Mouse (Mus musculus): ENCODE results near the gene Gabra5. TPM values are rescaled to one million over a fixed set of nuclear protein-coding genes. Genes with fewer than 3 reads are reported as not detected.

Gene Gabra5
- polyA plus RNA-seq, 1 experiment from 2014 or later, result 0.28 TPM

GRCm38 (mm10) chr7:57471316-57471715 is 38.5 kb downstream of the Gabra5 start:
- no peaks in the 10 kb centered on the region for H3K9me3 ChIP-seq
- 95% methylated on average over 1 of the region's 1 CpGs for WGBS

GRCm38 (mm10) chr7:57460354-57460753 is 49.5 kb downstream of the Gabra5 start:
- ATAC-seq (ENCODE audit: low FRiP score, low read depth), result no peak
- 68% methylated on average over 5 of the region's 5 CpGs for WGBS
- no peak overlapping the region for H3K4me2 ChIP-seq (replicated peaks)
- no peak overlapping the region for H3K9ac ChIP-seq
- no peaks in the 10 kb centered on the region for H3K27me3 ChIP-seq
- H3K4me1 ChIP-seq, result no peaks in the 10 kb centered on the region
- no peaks in the 10 kb centered on the region for H3K36me3 ChIP-seq
- H3K9me3 ChIP-seq, result no peaks in the 10 kb centered on the region
- no peak overlapping the region for H3K27ac ChIP-seq
- H3K4me3 ChIP-seq, result no peak overlapping the region

More at GRCm38 (mm10) chr7:57471316-57471715, 38.5 kb downstream of the Gabra5 start:
- Histone ChIP-seq H3K9ac (no peak overlapping the region), H3K4me1 (no peaks in the 10 kb centered on the region), H3K36me3 (no peaks in the 10 kb centered on the region), H3K27ac (no peak overlapping the region), H3K4me3 (no peak overlapping the region), H3K4me2 (replicated peaks) (no peak overlapping the region), H3K27me3 (no peaks in the 10 kb centered on the region)
- ATAC-seq (ENCODE audit: low FRiP score, low read depth), result no peak

- H3K9me3 ChIP-seq, result no peaks in the 10 kb centered on the region
- no peaks in the 10 kb centered on the region for H3K36me3 ChIP-seq
- no peak overlapping the region for H3K9ac ChIP-seq
- no peaks in the 10 kb centered on the region for H3K27me3 ChIP-seq
- H3K4me1 ChIP-seq, result no peaks in the 10 kb centered on the region
- H3K27ac ChIP-seq, result no peak overlapping the region
- ATAC-seq (ENCODE audit: low FRiP score, low read depth), result no peak
- WGBS, result 81% methylated on average over 1 of the region's 1 CpGs
- H3K4me3 ChIP-seq, result no peak overlapping the region
- H3K4me2 ChIP-seq (replicated peaks), result no peak overlapping the region
Measured at GRCm38 (mm10) chr7:57448239-57448638, 61.6 kb downstream of the Gabra5 start.

- no peaks in the 10 kb centered on the region for H3K36me3 ChIP-seq
- 81% methylated on average over 1 of the region's 1 CpGs for WGBS
Measured at GRCm38 (mm10) chr7:57422675-57423074, 87.2 kb downstream of the Gabra5 start.

GRCm38 (mm10) chr7:57421044-57421443 is 88.8 kb downstream of the Gabra5 start:
- ATAC-seq (ENCODE audit: low FRiP score, low read depth), result no peak
- no peak overlapping the region for H3K27ac ChIP-seq
- 79% methylated on average over 1 of the region's 1 CpGs for WGBS
- H3K27me3 ChIP-seq, result no peaks in the 10 kb centered on the region
- no peaks in the 10 kb centered on the region for H3K36me3 ChIP-seq
- H3K4me2 ChIP-seq (replicated peaks), result no peak overlapping the region
- no peak overlapping the region for H3K4me3 ChIP-seq
- H3K9ac ChIP-seq, result no peak overlapping the region
- no peaks in the 10 kb centered on the region for H3K4me1 ChIP-seq
- no peaks in the 10 kb centered on the region for H3K9me3 ChIP-seq

More at GRCm38 (mm10) chr7:57422675-57423074, 87.2 kb downstream of the Gabra5 start:
- H3K27ac ChIP-seq, result no peak overlapping the region
- no peaks in the 10 kb centered on the region for H3K27me3 ChIP-seq
- ATAC-seq (ENCODE audit: low FRiP score, low read depth), result no peak
- H3K9me3 ChIP-seq, result no peaks in the 10 kb centered on the region
- H3K9ac ChIP-seq, result no peak overlapping the region
- H3K4me1 ChIP-seq, result no peaks in the 10 kb centered on the region
- H3K4me3 ChIP-seq, result no peak overlapping the region
- no peak overlapping the region for H3K4me2 ChIP-seq (replicated peaks)

GRCm38 (mm10) chr7:57419392-57419791 is 90.5 kb downstream of the Gabra5 start, which contains the start of gene Gabrb3:
Gene Gabrb3 (plus strand): TSS chr7:57419692.
- Histone ChIP-seq H3K4me1 (no peaks in the 10 kb centered on the region), H3K27ac (no peak within 1 kb of the TSS), H3K4me3 (no peak within 1 kb of the TSS), H3K9me3 (no peaks in the 10 kb centered on the region), H3K27me3 (no peaks in the 10 kb centered on the region), H3K36me3 (no peaks in the 10 kb centered on the region), H3K4me2 (replicated peaks) (no peak within 1 kb of the TSS), H3K9ac (no peak within 1 kb of the TSS)
- no peak for ATAC-seq (ENCODE audit: low FRiP score, low read depth)
- WGBS, result 68% methylated on average over 2 of the region's 2 CpGs

GRCm38 (mm10) chr7:57412896-57413295 is 97.0 kb downstream of the Gabra5 start:
- Histone ChIP-seq H3K4me1 (no peaks in the 10 kb centered on the region), H3K27me3 (no peaks in the 10 kb centered on the region), H3K27ac (no peak overlapping the region), H3K4me3 (no peak overlapping the region), H3K36me3 (no peaks in the 10 kb centered on the region), H3K9ac (no peak overlapping the region), H3K9me3 (no peaks in the 10 kb centered on the region), H3K4me2 (replicated peaks) (no peak overlapping the region)
- 39% methylated on average over 1 of the region's 1 CpGs for WGBS
- no peak for ATAC-seq (ENCODE audit: low FRiP score, low read depth)

GRCm38 (mm10) chr7:57411163-57411562 is 98.7 kb downstream of the Gabra5 start:
- Histone ChIP-seq H3K36me3 (no peaks in the 10 kb centered on the region), H3K9ac (no peak overlapping the region), H3K4me1 (no peaks in the 10 kb centered on the region), H3K4me2 (replicated peaks) (no peak overlapping the region), H3K27me3 (no peaks in the 10 kb centered on the region), H3K4me3 (no peak overlapping the region), H3K27ac (no peak overlapping the region), H3K9me3 (no peaks in the 10 kb centered on the region)
- 91% methylated on average over 4 of the region's 4 CpGs for WGBS
- no peak for ATAC-seq (ENCODE audit: low FRiP score, low read depth)

GRCm38 (mm10) chr7:57393551-57393950 is 116.3 kb downstream of the Gabra5 start:
- H3K36me3 ChIP-seq, result no peaks in the 10 kb centered on the region
- no peaks in the 10 kb centered on the region for H3K4me1 ChIP-seq
- ATAC-seq (ENCODE audit: low FRiP score, low read depth), result no peak
- no peak overlapping the region for H3K4me2 ChIP-seq (replicated peaks)
- H3K9ac ChIP-seq, result no peak overlapping the region
- H3K27ac ChIP-seq, result no peak overlapping the region
- H3K4me3 ChIP-seq, result no peak overlapping the region
- H3K27me3 ChIP-seq, result peaks cover 9% of the 10 kb centered on the region; the same call in 1 of the 2 replicates
- 89% methylated on average over 4 of the region's 4 CpGs for WGBS
- H3K9me3 ChIP-seq, result no peaks in the 10 kb centered on the region

- no peak overlapping the region for H3K4me2 ChIP-seq (replicated peaks)
- H3K27ac ChIP-seq, result no peak overlapping the region
- H3K27me3 ChIP-seq, result peaks cover 41% of the 10 kb centered on the region
- H3K4me1 ChIP-seq, result peaks cover 8% of the 10 kb centered on the region
- H3K4me3 ChIP-seq, result no peak overlapping the region
- H3K36me3 ChIP-seq, result no peaks in the 10 kb centered on the region
- no peak for ATAC-seq (ENCODE audit: low FRiP score, low read depth)
- H3K9me3 ChIP-seq, result no peaks in the 10 kb centered on the region
- H3K9ac ChIP-seq, result no peak overlapping the region
- WGBS, result 32% methylated on average over 4 of the region's 4 CpGs
Measured at GRCm38 (mm10) chr7:57390046-57390445, 119.8 kb downstream of the Gabra5 start.

- Histone ChIP-seq H3K9me3 (no peaks in the 10 kb centered on the region), H3K9ac (no peak overlapping the region), H3K4me3 (peak overlapping the region; percentile 56), H3K36me3 (no peaks in the 10 kb centered on the region), H3K27ac (no peak overlapping the region), H3K4me1 (peaks cover 8% of the 10 kb centered on the region), H3K27me3 (peaks cover 52% of the 10 kb centered on the region), H3K4me2 (replicated peaks) (peak overlapping the region; percentile 92)
- no peak for ATAC-seq (ENCODE audit: low FRiP score, low read depth)
- 19% methylated on average over 6 of the region's 6 CpGs for WGBS
Measured at GRCm38 (mm10) chr7:57387341-57387654, 122.6 kb downstream of the Gabra5 start.

GRCm38 (mm10) chr7:57386517-57387340 is 123.1 kb downstream of the Gabra5 start, which contains the start of gene Gabrg3:
Gene Gabrg3 (minus strand): TSS chr7:57387188.
- no peaks in the 10 kb centered on the region for H3K36me3 ChIP-seq
- H3K4me2 ChIP-seq (replicated peaks), result peak within 1 kb of the TSS; percentile 92
- no peak within 1 kb of the TSS for H3K27ac ChIP-seq
- H3K9ac ChIP-seq, result peak within 1 kb of the TSS; percentile 61
- H3K4me1 ChIP-seq, result peaks cover 8% of the 10 kb centered on the region
- under 1% methylated on average over 63 of the region's 71 CpGs for WGBS
- H3K27me3 ChIP-seq, result peaks cover 54% of the 10 kb centered on the region
- H3K4me3 ChIP-seq, result peak within 1 kb of the TSS; percentile 56
- no peak for ATAC-seq (ENCODE audit: low FRiP score, low read depth)
- no peaks in the 10 kb centered on the region for H3K9me3 ChIP-seq

GRCm38 (mm10) chr7:57384112-57384511 is 125.7 kb downstream of the Gabra5 start:
- Histone ChIP-seq H3K9ac (no peak overlapping the region), H3K36me3 (no peaks in the 10 kb centered on the region), H3K4me3 (no peak overlapping the region), H3K4me2 (replicated peaks) (no peak overlapping the region), H3K9me3 (no peaks in the 10 kb centered on the region), H3K27me3 (peaks cover 53% of the 10 kb centered on the region), H3K4me1 (peaks cover 8% of the 10 kb centered on the region), H3K27ac (no peak overlapping the region)
- WGBS, result 24% methylated on average over 4 of the region's 4 CpGs
- peak; percentile 54; the same call in 1 of the 2 replicates for ATAC-seq (ENCODE audit: low FRiP score, low read depth)

Data from limb, embryonic 13.5 days (tissue).